Mouse (Mus musculus) T-cell, adult 2 months (primary cell): ENCODE results near the gene Mpped2.

Experiments used
- DNase-seq: peaks from one replicate; pipeline ENCODE4 v3.0.0; 2022; ENCODE audit warnings: low spot score

Gene Mpped2

DNA sequence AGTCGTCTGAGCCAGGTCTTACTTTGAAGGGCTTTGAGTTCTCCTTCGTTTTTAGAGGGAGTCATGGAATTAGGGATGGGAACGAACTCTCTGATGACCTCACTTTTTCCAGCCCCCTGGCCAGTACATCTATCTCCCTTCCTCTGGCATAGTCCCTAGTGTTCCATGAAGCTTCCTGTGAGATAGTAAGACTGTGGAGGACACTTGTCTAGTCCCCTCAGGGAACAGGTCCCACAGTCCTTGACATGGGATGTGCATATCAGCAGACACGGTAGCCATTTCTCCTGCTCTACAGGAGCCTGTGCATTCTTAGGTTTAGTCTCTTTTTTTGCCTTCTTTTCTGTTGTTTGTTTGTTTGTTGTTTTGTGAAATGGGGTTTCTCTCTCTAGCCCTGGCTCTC lies 105.8 kb downstream of the Mpped2 start:
- DNase-seq: no peak

DNA sequence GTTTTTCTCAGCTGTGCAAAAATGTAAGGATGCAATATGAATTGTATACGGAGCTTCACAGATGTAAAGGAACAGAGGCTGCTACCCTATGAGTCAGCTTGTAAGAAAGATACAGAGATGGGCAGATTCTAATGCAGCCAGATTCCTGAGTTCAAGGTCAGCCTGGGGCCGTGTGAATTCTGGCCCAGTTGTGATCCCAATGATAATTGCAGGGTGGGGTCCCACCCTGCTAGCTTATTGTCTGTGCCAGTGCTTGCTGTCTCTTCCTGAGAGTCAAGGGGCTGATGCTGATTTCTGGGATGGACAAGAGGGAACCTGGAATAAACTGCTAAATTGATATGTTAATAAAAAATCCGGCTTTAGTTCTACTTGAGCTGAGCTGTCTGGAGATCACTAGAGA lies 122.8 kb downstream of the Mpped2 start:
- no peak for DNase-seq

DNA sequence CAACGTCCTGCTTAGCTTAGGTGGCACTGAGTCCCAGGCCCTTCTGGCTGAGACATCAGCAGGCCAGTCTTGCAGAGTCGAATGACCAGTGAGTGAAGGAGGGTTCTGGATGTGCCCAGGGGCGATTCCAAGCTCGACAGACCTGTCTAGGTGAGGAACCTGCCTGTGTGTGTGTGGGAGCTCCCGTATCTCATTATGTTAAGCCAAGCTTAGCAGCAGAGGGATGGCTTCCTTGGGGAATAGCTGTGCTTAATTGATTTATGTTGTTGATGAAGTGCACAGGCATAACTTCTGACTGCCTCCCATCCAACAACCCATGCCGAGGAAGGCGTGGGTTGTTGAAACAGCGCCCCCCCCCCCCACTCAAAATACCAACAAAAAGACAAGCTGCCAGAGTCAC lies 128.2 kb downstream of the Mpped2 start:
- DNase-seq: no peak

DNA sequence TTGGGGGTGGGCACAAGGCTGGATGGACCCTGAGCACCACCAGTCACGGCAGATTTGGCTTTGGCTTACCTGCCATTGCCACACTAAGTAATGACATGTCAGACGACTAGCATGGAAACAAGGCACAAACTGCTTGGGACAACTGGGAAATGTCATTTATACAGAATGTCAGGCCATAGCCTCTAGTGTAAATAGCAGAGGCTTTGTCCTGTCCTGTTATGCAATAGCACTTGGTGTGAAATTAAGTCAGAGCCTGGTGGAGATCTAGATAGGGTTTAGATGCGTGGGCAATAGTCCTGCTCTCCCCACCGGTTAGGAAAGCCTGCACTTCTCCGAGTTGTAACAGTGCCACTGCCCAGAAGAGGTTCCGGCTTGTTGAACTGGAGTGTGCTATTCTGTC lies 128.8 kb downstream of the Mpped2 start:
- DNase-seq: no peak

DNA sequence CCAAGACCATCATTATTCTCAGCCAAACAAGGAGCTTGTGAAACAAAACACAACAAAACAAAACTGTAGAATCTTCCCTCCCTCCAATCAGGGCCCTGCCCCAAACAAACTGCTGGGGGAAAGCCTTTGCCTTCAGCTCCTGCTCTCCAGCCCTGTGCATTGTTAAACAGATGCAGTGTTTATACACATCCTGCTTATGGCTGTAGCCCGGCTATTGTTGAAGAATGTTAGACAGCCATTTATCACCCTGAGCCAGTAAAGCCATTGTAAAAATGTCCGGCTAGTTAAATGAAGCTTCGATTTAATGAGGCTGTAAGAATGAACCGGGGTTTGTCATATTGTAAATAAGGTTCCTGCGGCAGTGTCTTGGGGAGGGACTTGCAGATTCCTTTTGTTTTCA lies 129.5 kb downstream of the Mpped2 start:
- no peak for DNase-seq

DNA sequence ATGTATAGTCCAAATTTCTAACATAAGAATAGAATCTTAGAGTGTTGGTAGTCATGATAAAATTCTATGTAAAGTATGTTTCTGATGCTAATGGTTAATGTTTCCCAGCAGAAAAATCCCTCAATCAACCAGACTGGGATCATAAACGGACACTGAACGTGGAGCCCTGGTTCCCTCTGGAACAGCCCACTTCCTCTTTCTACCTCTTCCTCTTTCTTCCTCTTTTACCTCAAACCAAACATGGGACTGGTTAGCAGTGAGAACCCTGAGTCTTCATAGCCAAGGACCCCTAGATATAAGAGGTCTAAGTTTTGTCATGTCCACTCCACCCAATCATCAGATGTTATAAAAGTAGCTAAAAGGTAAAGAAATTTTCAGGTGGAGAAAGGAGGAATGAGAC lies 132.4 kb downstream of the Mpped2 start:
- no peak for DNase-seq

DNA sequence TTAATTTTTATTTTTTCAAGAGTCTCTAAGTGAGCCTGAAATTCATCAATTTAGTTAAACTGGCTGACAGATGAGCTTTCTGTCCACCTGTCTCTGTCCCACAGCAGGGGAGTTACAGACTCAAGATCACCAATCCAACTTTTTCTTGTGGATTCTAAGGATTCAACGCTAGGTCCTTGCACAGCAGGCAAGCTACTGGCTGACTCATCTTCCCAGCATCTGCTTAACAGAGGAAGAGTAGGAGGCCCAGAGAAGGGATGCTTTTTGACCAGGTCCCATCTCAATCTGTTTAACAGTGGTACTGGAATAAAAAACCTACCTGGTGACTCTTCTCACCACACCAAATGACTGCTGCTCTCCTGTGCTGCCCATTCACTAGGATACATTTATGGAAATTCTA lies 133.0 kb downstream of the Mpped2 start:
- DNase-seq: no peak

DNA sequence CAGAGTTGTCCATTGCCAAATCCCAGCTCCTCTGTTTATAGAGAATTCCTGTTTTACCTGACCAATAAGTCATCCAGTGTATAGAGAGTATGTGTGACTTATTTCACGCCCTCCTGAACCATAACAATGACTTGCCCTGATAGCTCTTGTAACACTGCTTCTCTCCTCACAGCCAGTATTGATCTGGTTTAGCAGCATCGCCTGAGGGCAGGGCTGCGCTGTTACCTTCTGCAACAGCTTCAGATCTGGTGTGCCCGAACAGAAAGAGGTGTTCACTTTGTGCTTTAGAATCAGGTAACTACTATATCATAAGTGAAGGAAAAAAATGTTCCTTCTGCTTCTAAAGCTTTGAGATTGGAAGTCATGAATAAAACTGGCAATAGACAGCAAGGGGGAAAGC lies 133.7 kb downstream of the Mpped2 start:
- DNase-seq: no peak

DNA sequence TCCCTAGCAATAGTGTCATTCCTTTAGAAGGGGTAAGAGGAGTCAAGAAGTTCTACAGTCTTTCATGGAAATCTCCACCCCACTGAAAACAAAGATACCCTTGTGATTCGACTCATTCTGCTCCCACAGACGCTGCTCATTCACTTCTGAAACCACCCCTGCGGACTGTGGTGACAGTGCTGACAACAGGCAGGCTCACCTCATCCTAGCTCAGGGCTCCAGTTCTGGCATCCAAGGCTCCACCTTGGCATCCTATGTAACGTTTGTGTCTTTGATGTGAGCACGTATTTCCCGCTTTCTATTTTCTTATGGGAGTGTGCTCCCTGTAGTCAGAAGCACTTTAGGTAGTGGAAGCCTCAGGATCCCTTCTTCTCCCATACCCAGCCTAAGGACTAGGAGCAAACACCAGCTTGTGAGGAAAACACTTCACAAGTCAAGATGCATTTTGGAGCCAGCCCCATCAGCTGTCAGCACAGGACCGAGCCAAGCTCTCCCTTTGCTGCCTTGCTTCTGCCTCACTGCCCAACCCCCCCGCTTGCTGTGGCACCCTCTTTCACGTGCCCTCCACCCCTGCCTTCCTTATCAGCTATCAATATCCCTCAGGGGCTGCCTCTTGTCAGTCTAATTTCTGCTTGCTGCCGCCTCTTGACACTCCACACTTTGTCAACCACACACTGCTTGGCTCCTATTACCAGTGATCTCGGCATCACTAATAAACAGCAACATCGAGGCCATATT lies 135.7 kb downstream of the Mpped2 start:
- no peak for DNase-seq

DNA sequence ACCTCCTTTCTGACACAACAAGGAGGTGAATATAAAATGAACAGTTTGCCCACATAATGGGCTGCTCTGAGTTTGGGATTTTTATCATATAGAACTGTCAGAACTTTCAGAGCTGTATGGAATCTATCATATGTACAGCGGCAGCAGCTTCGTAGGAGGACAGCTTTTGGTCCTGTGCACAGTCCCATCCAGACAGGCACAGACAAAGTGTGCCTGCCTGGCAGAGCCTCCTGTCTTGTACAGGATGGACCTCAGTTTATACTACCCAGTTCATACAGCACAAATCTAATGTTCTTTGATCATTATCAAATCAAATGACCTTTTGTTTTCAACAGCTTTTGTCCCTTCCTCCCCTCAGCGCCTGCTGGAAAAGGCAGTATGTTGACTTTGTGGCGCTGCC lies 136.4 kb downstream of the Mpped2 start:
- DNase-seq: no peak

DNA sequence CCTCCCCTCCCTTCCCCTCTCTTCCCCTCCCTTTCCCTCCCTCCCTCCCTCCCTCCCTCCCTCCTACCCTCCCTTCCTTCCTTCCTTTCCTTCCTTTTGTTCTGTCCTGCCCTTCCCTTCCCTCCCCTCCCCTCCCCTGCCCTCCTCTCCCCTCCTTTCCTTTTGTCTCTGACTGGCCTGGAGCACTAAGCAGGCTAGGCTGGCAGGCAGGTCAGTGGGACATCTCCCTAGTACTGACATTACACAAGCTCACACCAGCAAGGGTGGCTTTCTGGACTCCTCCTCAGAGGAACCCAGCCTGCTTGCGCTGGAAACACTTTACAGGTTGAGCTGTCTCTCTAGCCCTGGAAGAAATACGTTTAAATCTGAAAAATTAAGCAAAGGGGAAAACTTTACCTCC lies 139.5 kb downstream of the Mpped2 start:
- DNase-seq: no peak

DNA sequence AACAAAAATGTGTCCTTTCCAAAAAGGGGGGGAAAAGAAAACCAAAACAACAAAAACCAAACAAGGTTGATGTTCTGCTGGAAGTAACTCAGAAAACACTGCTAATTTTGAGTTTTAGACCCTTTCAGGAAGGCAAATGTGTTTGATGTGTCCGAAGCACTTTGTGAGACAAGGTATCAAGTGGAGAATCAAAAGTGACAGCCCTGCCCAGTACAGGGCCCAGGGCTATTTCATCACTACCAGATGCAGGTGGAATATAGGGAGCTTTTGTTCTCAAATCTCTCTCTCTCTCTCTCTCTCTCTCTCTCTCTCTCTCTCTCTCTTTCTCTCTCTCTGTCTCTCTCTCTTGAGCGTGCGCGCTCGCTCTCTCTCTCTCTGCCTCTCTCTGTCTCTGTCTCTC lies 140.1 kb downstream of the Mpped2 start:
- no peak for DNase-seq

DNA sequence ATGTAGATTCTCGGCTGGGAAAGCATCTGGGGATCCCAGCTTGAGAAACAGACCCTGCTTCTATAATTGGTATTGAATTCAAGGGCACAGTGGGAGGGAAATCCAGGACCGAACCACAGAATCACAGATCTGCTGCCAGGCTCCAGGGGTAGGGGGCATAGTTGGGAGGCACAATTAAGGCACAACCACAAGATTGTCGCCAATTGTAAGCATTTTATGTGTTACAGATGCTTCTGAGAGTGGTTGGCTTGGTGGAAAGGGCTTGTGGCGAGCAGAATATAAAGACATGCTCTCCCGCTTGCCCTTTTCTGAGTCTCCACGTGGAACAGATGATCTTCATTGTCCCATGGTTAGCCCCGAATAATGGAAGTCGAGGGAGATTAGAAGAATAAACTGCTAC lies 142.3 kb downstream of the Mpped2 start:
- DNase-seq: no peak

DNA sequence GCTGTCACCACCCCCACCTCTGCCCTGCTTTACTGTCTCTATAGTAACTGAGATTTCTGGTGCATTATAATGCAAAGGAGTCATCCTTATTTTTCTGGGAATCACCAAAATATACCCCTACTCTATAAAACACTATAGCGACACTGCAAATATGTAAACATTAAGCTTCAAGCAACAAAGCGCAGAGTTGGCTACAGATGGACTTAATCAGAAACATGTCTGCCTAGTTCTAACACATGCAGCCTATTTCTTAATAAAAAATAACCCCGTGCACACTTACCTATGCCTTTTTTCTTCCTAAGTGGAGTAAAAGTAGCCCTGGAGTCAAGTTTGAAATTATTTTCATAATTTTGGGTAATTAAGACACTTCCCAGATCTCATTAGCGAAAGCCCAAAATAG lies 144.2 kb downstream of the Mpped2 start:
- no peak for DNase-seq

DNA sequence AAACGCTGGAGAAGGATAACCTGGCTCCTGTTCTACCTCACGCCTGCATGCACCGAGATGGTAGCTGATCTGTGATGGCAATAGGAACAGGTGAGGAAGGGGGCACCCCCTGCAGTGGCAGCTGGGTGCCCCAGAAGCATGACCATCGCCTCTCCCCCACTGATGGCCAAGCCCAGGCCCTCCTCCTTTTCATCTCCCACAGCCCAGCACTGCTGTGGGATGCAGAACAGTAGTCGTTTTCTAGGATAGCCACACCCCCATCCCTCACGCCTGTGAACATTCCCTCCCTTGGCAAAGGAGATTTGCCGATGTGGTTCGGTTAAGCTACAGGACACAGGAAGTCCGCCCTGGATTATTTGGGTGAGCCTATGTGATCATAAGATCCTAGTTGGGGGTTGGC lies 151.1 kb downstream of the Mpped2 start:
- DNase-seq: no peak

DNA sequence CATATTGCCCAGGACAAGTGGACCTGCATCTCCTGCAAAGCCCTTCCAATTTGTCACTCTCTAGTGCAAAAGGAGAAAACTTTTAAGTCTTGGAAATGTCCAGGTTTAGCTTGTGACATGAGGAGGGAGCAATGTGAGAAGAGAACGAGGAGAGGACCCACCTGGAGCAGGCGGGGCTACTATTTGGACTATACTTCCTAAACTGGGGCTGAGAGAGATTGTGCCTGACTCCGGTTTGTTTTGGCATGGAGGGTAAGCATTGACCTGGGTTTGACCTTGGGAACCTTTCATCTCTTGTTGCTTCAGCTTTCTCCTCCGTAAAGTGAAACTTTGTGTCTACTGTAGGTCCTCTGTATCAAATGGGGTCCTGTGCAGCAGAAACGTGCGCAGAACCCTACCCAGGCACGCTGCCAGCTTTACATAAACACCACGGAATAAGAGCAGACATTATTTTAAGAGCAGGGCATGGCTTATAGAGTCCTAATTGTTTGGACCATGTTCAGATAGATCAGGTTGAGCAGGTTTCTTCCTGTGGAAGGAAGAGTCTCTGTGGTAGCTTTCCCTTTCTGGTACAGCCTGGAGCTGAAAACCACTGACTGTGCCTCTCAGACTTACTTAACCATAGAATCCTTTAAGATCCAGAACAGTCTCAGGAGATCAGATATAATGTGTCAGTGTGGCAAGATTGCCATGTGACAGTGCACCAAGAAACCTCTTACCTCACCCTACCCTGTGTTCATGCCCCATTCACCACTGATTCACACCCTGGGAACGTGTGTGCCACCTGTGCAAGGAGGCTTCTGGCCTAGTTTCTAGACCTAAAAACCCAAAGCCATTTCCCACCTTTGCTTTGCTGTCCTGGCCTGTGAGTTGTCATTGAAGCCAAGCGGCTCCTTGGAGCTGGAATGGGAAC lies 152.0 kb downstream of the Mpped2 start:
- DNase-seq: no peak

DNA sequence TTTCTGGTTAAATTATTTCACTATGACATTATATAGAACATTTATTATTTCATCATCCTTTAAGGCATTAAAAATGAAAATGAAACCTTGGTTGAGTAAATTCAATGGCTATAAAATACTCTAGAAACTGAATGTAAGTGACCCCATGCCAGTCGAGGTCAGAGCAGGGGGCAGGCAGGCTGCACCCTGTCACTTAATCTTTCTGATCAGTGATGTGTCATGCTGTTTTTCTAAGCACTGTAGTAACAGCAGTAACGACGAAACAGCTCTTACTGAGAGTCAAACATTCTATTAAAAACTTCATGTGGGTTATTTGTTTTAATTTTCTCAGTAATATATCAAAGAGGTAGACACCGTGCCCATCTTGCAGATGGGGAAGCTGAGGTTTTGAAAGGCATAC lies 153.4 kb downstream of the Mpped2 start:
- DNase-seq: no peak

DNA sequence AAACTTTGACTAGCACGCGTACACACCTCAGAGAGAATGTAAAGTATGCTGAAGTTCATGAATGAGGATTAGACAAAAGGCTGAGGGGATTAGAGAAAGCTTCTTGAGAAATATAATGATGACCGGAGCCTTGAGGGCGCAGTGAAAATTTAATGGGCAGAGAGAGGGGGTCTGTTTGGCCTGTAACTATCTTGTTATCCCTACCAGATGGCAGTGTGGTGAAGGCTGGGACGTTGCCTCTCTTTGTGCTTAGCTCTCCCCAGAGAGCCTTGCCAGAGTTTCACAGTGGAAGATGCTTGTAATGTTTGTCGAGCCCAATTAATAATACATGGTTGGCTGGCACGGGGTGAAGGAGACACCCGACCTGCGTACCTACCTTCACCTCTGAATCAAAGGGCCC lies 156.3 kb downstream of the Mpped2 start:
- no peak for DNase-seq

DNA sequence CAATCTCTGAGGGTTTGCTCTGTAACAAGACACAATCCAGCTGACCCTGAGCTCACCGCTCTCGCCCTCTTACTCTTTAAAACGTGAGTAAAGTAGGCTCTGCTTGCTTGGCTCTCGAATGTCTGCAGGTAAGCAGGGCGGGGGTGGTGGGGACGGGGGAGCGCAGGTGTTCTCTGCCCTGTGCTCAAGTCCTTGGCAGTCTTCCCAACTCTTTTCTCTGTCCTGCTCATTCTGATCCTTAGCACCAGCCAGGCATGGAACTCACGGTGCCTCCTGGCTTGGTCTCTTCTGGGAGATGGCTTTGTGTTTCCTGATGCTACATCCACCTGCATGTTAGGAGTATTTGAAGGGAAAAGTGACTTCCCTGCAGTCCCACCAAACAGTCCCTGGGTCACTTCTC lies 158.4 kb downstream of the Mpped2 start:
- no peak for DNase-seq

DNA sequence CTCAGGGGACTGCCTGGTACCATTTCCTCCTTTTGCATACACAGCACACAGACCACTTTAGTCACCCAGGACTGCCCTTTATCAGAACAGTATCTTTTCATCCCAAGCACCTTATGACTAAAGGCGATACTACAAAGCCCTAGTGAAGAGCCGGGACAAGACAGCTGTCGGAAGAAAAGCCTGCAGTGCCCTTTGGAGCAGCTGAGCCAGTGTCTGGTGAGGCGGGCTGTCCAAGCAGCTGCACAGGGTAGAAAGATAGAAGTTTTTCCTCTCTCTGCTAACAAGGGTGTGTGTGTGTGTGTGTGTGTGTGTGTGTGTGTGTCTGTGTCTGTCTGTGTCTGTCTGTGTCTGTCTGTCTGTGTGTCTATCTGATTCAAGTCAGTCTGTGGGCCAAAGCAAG lies 161.1 kb downstream of the Mpped2 start:
- DNase-seq: no peak

DNA sequence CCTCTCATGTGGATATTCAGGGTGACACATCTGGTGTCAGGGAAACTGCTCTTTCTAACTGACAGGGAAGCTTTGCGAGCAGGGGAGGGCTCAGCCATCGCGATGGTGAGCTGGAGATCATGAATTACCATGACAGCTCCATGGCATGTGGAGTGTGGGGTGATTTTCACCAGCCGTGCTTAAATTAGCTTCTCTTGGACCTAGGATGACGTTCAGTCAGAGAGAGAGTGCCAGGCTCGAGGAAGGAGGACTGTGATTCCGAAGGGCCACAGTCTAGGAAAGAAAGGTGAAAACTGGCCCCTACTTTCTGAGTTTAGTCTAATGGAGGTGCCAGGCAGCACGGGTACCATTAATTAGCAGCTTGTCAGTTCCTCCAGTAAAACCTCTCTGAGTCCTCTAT lies 161.7 kb downstream of the Mpped2 start:
- DNase-seq: no peak

DNA sequence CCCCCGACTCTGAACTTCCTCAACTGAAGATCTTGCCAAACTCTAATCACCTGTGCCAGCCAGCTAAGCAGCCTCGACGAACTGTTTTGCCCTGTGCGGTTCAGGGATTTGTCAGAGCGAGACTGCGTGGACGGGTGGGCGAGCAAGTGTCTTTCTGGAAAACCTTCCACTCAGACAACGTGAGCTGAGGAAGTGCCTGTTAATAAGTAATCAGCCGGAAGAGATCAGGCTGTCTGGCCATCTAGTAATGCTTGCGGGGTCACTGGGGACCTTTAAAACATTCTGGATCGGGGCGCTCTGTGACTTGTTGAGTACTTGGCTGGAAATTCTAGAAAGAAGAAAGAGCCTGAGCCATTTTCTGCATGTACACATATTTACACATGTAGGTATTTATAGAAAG lies 162.1 kb downstream of the Mpped2 start:
- no peak for DNase-seq

DNA sequence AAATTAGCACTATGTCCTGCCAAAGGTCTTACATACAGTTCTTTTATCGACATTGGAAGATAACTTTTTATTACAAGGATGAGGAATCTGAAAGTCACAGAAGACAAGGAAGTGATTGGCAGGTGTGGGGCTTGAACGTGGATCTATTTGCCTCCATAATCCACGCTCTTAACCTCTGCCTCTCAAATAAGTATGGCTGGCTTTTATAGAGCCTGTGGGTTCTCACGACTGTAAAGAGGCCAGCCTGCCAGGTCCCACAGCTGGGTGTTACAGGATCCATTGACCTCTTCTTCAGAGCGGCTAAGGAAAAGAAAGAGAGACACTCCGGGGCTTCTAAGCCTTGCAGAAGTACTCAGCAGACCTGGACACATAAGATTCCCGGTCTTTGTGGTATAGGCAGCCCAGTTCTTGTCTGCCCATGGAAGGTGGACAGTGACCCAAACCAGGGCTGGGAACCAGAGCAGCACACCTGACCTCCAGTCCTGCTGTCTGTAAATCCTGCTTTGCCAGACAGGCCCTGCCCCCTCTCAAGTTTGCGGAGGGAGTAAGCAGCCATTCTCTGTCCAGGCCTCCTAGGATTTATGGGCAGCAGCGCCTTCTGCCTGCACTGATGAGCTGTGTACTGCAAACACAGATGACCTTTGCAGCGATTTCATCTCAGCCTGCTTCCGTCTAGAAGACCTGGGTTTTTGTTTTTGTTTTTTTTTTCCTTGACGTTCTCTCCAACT lies 162.7 kb downstream of the Mpped2 start:
- DNase-seq: no peak
